Mouse (Mus musculus): Measurements from ENCODE around the gene Tmtc4.

- TF ChIP-seq CTCF (IDR thresholded peaks at IDR 0.05; ENCODE audit: extremely low read depth, insufficient read depth, low read length) (no peak), POLR2A (IDR thresholded peaks at IDR 0.05; ENCODE audit: extremely low read depth, insufficient read depth, low read length) (no peak)
These were observed 111.8 kb downstream of the Tmtc4 start for GRCm38 (mm10) chr14:122871841-122872580.

All from cortical plate, adult 2 months (tissue).